In the genomic region with DNA sequence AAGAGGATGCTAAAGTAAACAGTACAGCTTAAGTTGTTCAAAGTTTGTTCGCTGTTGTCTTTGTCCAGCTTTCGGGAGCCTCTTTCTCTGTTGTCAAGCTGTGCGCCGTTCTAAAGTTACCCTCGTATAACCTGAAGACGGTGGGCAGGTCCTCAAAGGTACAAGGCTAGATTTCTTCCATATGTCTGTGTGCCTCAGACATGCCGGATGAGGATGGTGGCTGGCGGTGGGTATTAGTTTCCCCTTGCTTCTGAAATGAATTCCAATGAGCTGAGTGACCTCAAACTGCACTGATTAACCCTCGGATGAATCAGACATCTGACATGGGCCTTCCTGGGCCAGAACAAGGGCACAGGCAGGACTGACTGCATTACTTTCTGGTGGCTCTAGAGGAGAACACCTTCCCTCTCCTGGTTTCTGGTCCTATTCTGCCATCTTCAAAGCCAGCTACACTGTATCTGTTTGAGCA, we compare ENCODE assay signal across 13 mouse cellular contexts.
A peak's percentile ranks its signal among the peaks of the same experiment; 100 is the strongest.
DNase-seq lines count a peak whose midpoint lies in the region; ATAC-seq lines count a peak whose summit lies in the region.
"Had no signal": no experiment of that assay in that cellular context is flagged by ENCODE, and none has a peak within 500 bp of the region (broad histone marks: within the 10 kb centered on the region; RNA-seq: fewer than 3 reads in every experiment).

No protein-coding gene starts in this region.

- H3K36me3 ChIP-seq in heart, embryonic 11.5 days (ENCODE audit: control insufficient read depth, insufficient read depth, low read length): no peaks in the 10 kb centered on the region
- H3K36me3 ChIP-seq in forebrain, embryonic 15.5 days: no peaks in the 10 kb centered on the region
- H3K36me3 ChIP-seq: intestine, embryonic 15.5 days had no signal

- no peak overlapping the region for H3K27ac ChIP-seq in heart, embryonic 11.5 days (ENCODE audit: low read depth, low read length)
- H3K27ac ChIP-seq in forebrain, embryonic 15.5 days (replicated peaks): no peak overlapping the region
- H3K27ac ChIP-seq: intestine, embryonic 15.5 days had no signal

- 0 out of 2 replicates have a peak, but pooled peaks cover 2% of the 10 kb centered on the region for H3K4me1 ChIP-seq in heart, embryonic 11.5 days (ENCODE audit: control insufficient read depth, insufficient read depth, low read length)
- peaks cover 43% of the 10 kb centered on the region for H3K4me1 ChIP-seq in forebrain, embryonic 15.5 days

- no peaks in the 10 kb centered on the region for H3K9me3 ChIP-seq in heart, embryonic 11.5 days (replicated peaks; ENCODE audit: control insufficient read depth, low read length)
- H3K9me3 ChIP-seq in forebrain, embryonic 15.5 days: no peaks in the 10 kb centered on the region
- H3K9me3 ChIP-seq: intestine, embryonic 15.5 days had no signal

- H3K9ac ChIP-seq in heart, embryonic 11.5 days (ENCODE audit: low read depth, low read length): no peak overlapping the region
- no peak overlapping the region for H3K9ac ChIP-seq in forebrain, embryonic 15.5 days (replicated peaks)
- H3K9ac ChIP-seq: intestine, embryonic 15.5 days had no signal

- DNase-seq in heart, adult 11 months: peak; percentile 90
- peak; percentile 54 for DNase-seq in 3T3-L1 (ENCODE audit: low read depth, low spot score)
- peak; percentile 63 for DNase-seq in embryo, embryonic 11 days
- DNase-seq in retina, embryonic 14.5 days (ENCODE audit: low spot score): no peak
- no peak for DNase-seq in ovary, postnatal 36 days (ENCODE audit: low spot score)
- no peak for DNase-seq in MN1 (ENCODE audit: low spot score)
- DNase-seq: cerebellum, adult 9-11 months; gastrocnemius, postnatal 25 days; left cerebral cortex, postnatal 4 days had no signal

- H3K4me2 ChIP-seq in heart, embryonic 11.5 days: no peak overlapping the region
- peak overlapping the region; percentile 29; the same call in 1 of the 2 replicates for H3K4me2 ChIP-seq in forebrain, embryonic 15.5 days (replicated peaks)
- H3K4me2 ChIP-seq: intestine, embryonic 15.5 days had no signal

- no peaks in the 10 kb centered on the region for H3K27me3 ChIP-seq in heart, embryonic 11.5 days (ENCODE audit: control insufficient read depth, insufficient read depth, low read length)
- H3K27me3 ChIP-seq in forebrain, embryonic 15.5 days: no peaks in the 10 kb centered on the region
- H3K27me3 ChIP-seq: intestine, embryonic 15.5 days had no signal

- H3K4me3 ChIP-seq in heart, embryonic 11.5 days (ENCODE audit: low read depth, low read length): no peak overlapping the region
- no peak overlapping the region for H3K4me3 ChIP-seq in forebrain, embryonic 15.5 days
- H3K4me3 ChIP-seq: intestine, embryonic 15.5 days had no signal

- no peak for ATAC-seq in heart, embryonic 11.5 days (replicated peaks; ENCODE audit: insufficient number of reproducible peaks, low FRiP score, low TSS enrichment)
- no peak for ATAC-seq in forebrain, embryonic 15.5 days (replicated peaks)
- ATAC-seq: CD4-positive, CD25-positive, alpha-beta regulatory T cell, adult 4 months; intestine, embryonic 15.5 days had no signal

- WGBS in heart, embryonic 11.5 days (ENCODE audit: insufficient replicate concordance): 59% methylated on average over 9 of the region's 9 CpGs
- 39% methylated on average over 9 of the region's 9 CpGs for WGBS in forebrain, embryonic 15.5 days

Comparison
In these comparisons a context has a peak if more than half of its experiments do, and no peak if none do; other contexts are left out.
1. DNase-seq: peak in heart, adult 11 months (single experiment), 3T3-L1 (single experiment) and embryo, embryonic 11 days (single experiment); none in retina, embryonic 14.5 days (single experiment), ovary, postnatal 36 days (single experiment) and MN1 (single experiment).